Mouse (Mus musculus) hindbrain, embryonic 16.5 days (tissue): Measurements from ENCODE around the gene Speer4d. TPM values are rescaled to one million over a fixed set of nuclear protein-coding genes. Genes with fewer than 3 reads are reported as not detected.
"Not testable (repeated sequence)": the region's sequence is repeated elsewhere in the genome, so short reads cannot be mapped to it uniquely, and the experiment has no call there.

ENCODE experiments used
- ATAC-seq: fragments of 200-750 bp; cut with Nextera tagmentation; 2 replicates; pipeline ENCODE4 v1.8.0; 2017; ENCODE audit warnings: moderate TSS enrichment, moderate library complexity
- H3K27ac ChIP-seq: fragments of 300-500 bp; sonication (generic); 2 replicates; pipeline ENCODE4 v1.5.1; 2014; ENCODE audit warnings: low read depth, mild to moderate bottlenecking, control low read depth, low read length, moderate library complexity
- H3K27me3 ChIP-seq: fragments of 300-500 bp; sonication (generic); replicated peaks from 2 replicates; pipeline ENCODE4 v1.6.1; 2014; ENCODE audit warnings: low read length; ENCODE audit not compliant: control insufficient read depth, insufficient read depth
- H3K36me3 ChIP-seq: fragments of 300-500 bp; sonication (generic); 2 replicates; pipeline ENCODE4 v1.6.1; 2014; ENCODE audit warnings: mild to moderate bottlenecking, low read length, moderate library complexity, mixed read lengths; ENCODE audit not compliant: control insufficient read depth, insufficient read depth
- H3K4me1 ChIP-seq: fragments of 300-500 bp; sonication (generic); 2 replicates; pipeline ENCODE4 v1.6.1; 2014; ENCODE audit warnings: low read depth, low read length; ENCODE audit not compliant: control insufficient read depth, insufficient read depth
- H3K4me2 ChIP-seq: fragments of 300-500 bp; sonication (generic); 2 replicates; pipeline ENCODE4 v1.6.1; 2014; ENCODE audit warnings: mild to moderate bottlenecking, low read length, control low read depth, moderate library complexity
- H3K4me3 ChIP-seq: fragments of 300-500 bp; sonication (generic); 2 replicates; pipeline ENCODE4 v1.5.1; 2014; ENCODE audit warnings: mild to moderate bottlenecking, low read length, control low read depth, moderate library complexity
- H3K9ac ChIP-seq: fragments of 300-500 bp; sonication (generic); 2 replicates; pipeline ENCODE4 v1.6.1; 2014; ENCODE audit warnings: low read depth, mild to moderate bottlenecking, control low read depth, low read length, moderate library complexity
- H3K9me3 ChIP-seq: fragments of 300-500 bp; sonication (generic); 2 replicates; pipeline ENCODE4 v1.6.1; 2014; ENCODE audit warnings: mild to moderate bottlenecking, low read length, moderate library complexity; ENCODE audit not compliant: control insufficient read depth
- WGBS: fragments of 180-500 bp; shearing (Covaris S2); extraction: QIAGEN DNeasy Blood & Tissue Kit; methylation state at CpG from one replicate; pipeline ENCODE4 v1.1.7; 2014; 5-methylcytosine and 5-hydroxymethylcytosine counted together
- polyA plus RNA-seq: library from polyadenylated mRNA; unstranded; fragments of >200 nt; fragmentation: Nextera tagmentation; extraction: Ambion mirVana; gene quantifications from 2 replicates; pipeline ENCODE4 v1.2.1, GENCODE M21; 2015

Speer4d gene
- polyA plus RNA-seq, 1 experiment from 2014 or later: not detected

GRCm38 (mm10) chr5:15601960-15602359 lies 16.9 kb upstream of the Speer4d start:
- not testable (repeated sequence) for H3K9ac ChIP-seq, H3K4me2 ChIP-seq, H3K27me3 ChIP-seq, H3K27ac ChIP-seq, H3K36me3 ChIP-seq, H3K4me1 ChIP-seq, ATAC-seq, H3K4me3 ChIP-seq
- H3K9me3 ChIP-seq: peaks cover 12% of the 10 kb centered on the region
- 69% methylated on average over 3 of the region's 3 CpGs for WGBS

- WGBS: 59% methylated on average over 3 of the region's 3 CpGs
Measured at GRCm38 (mm10) chr5:15602424-15602947, 16.4 kb upstream of the Speer4d start.

GRCm38 (mm10) chr5:15603008-15603407 lies 15.9 kb upstream of the Speer4d start:
- not testable (repeated sequence) for ATAC-seq, H3K4me1 ChIP-seq, H3K4me3 ChIP-seq, H3K4me2 ChIP-seq, H3K27ac ChIP-seq, H3K27me3 ChIP-seq, H3K9ac ChIP-seq, H3K36me3 ChIP-seq
- 59% methylated on average over 2 of the region's 2 CpGs for WGBS
- H3K9me3 ChIP-seq: peaks cover 12% of the 10 kb centered on the region

More at GRCm38 (mm10) chr5:15602424-15602947, 16.4 kb upstream of the Speer4d start:
- not testable (repeated sequence) for H3K4me3 ChIP-seq, H3K4me1 ChIP-seq, H3K9ac ChIP-seq, ATAC-seq, H3K27ac ChIP-seq, H3K4me2 ChIP-seq, H3K27me3 ChIP-seq, H3K36me3 ChIP-seq
- peaks cover 12% of the 10 kb centered on the region for H3K9me3 ChIP-seq

- not testable (repeated sequence) for ATAC-seq, H3K9me3 ChIP-seq
- WGBS: 75% methylated on average over 8 of the region's 8 CpGs
Measured at GRCm38 (mm10) chr5:15603585-15603984, 15.3 kb upstream of the Speer4d start.

GRCm38 (mm10) chr5:15606677-15607076 lies 12.2 kb upstream of the Speer4d start:
- not testable (repeated sequence) for H3K4me3 ChIP-seq, ATAC-seq
- WGBS: 76% methylated on average over 5 of the region's 6 CpGs

More at GRCm38 (mm10) chr5:15603585-15603984, 15.3 kb upstream of the Speer4d start:
- H3K27ac ChIP-seq, H3K4me2 ChIP-seq, H3K36me3 ChIP-seq, H3K4me1 ChIP-seq, H3K4me3 ChIP-seq, H3K9ac ChIP-seq, H3K27me3 ChIP-seq: not testable (repeated sequence)

GRCm38 (mm10) chr5:15610695-15611094 lies 8.2 kb upstream of the Speer4d start:
- not testable (repeated sequence) for H3K9ac ChIP-seq, H3K4me2 ChIP-seq, H3K4me1 ChIP-seq, H3K9me3 ChIP-seq, ATAC-seq, H3K4me3 ChIP-seq, H3K27ac ChIP-seq, H3K27me3 ChIP-seq, H3K36me3 ChIP-seq
- WGBS: 3% methylated on average over 1 of the region's 1 CpGs

More at GRCm38 (mm10) chr5:15606677-15607076, 12.2 kb upstream of the Speer4d start:
- not testable (repeated sequence) for H3K9ac ChIP-seq, H3K27ac ChIP-seq, H3K4me1 ChIP-seq, H3K4me2 ChIP-seq, H3K36me3 ChIP-seq, H3K27me3 ChIP-seq, H3K9me3 ChIP-seq

- not testable (repeated sequence) for H3K36me3 ChIP-seq, H3K9ac ChIP-seq, H3K4me3 ChIP-seq, H3K4me1 ChIP-seq, H3K9me3 ChIP-seq, H3K4me2 ChIP-seq, ATAC-seq, H3K27me3 ChIP-seq, H3K27ac ChIP-seq
- WGBS: 69% methylated on average over 3 of the region's 3 CpGs
Measured at GRCm38 (mm10) chr5:15616195-15616594, 2.7 kb upstream of the Speer4d start.

- H3K9me3 ChIP-seq, H3K27me3 ChIP-seq, ATAC-seq, H3K9ac ChIP-seq, H3K36me3 ChIP-seq, H3K4me1 ChIP-seq, H3K4me2 ChIP-seq, H3K27ac ChIP-seq, H3K4me3 ChIP-seq: not testable (repeated sequence)
- WGBS: 17% methylated on average over 1 of the region's 1 CpGs
Measured at GRCm38 (mm10) chr5:15628136-15628535, 9.3 kb downstream of the Speer4d start.

- not testable (repeated sequence) for H3K36me3 ChIP-seq, H3K9me3 ChIP-seq, H3K4me1 ChIP-seq, ATAC-seq, H3K4me3 ChIP-seq, H3K27ac ChIP-seq, H3K27me3 ChIP-seq, H3K4me2 ChIP-seq, H3K9ac ChIP-seq
- WGBS: 34% methylated on average over 5 of the region's 5 CpGs
Measured at GRCm38 (mm10) chr5:15630068-15630467, 11.2 kb downstream of the Speer4d start.

GRCm38 (mm10) chr5:15637637-15638036 lies 18.8 kb downstream of the Speer4d start:
- 71% methylated on average over 2 of the region's 2 CpGs for WGBS
- H3K4me2 ChIP-seq, H3K9me3 ChIP-seq, H3K9ac ChIP-seq, H3K27ac ChIP-seq, H3K4me3 ChIP-seq, H3K4me1 ChIP-seq, H3K36me3 ChIP-seq, H3K27me3 ChIP-seq, ATAC-seq: not testable (repeated sequence)
